Mouse (Mus musculus) heart, adult 2 months (tissue): ENCODE measurements at regions not wholly inside any gene's neighbourhood (a gene's known extent, or its start where the extent isn't known, plus 50 kb on each side); places are given as distances from the start of the nearest gene placed in this dataset.
"Not testable (repeated sequence)": the region's sequence is repeated elsewhere in the genome, so short reads cannot be mapped to it uniquely, and the experiment has no call there.

Source experiments
- DNase-seq, 2 experiments: peaks; one replicate each; pipeline ENCODE4 v3.0.0; 2021
- H3K27ac ChIP-seq: fragments of 200-600 bp; 2 replicates; pipeline ENCODE4 v1.8.1; 2022
- H3K27me3 ChIP-seq: fragments of 200-500 bp; 2 replicates; pipeline ENCODE4 v1.6.1; 2012; ENCODE audit warnings: mild to moderate bottlenecking, low read length, inconsistent platforms, mixed read lengths; ENCODE audit not compliant: control insufficient read depth, insufficient read depth
- H3K36me3 ChIP-seq: fragments of 200-500 bp; 2 replicates; pipeline ENCODE4 v1.6.1; 2012; ENCODE audit warnings: low read length, inconsistent platforms; ENCODE audit not compliant: control insufficient read depth, insufficient read depth
- H3K4me1 ChIP-seq: fragments of 200-500 bp; 2 replicates; pipeline ENCODE4 v1.6.1; 2011; ENCODE audit warnings: low read length; ENCODE audit not compliant: control insufficient read depth, insufficient read depth
- H3K4me3 ChIP-seq: fragments of 200-600 bp; 2 replicates; pipeline ENCODE4 v1.8.1; 2022
- H3K79me2 ChIP-seq: fragments of 200-500 bp; replicated peaks from 2 replicates; pipeline ENCODE4 v1.6.1; 2012; ENCODE audit warnings: mild to moderate bottlenecking, inconsistent platforms, low read length, moderate library complexity, mixed read lengths; ENCODE audit not compliant: control insufficient read depth, insufficient read depth
- H3K9ac ChIP-seq: fragments of 200-500 bp; 2 replicates; pipeline ENCODE4 v1.6.1; 2012; ENCODE audit warnings: low read depth, mild to moderate bottlenecking, control low read depth, inconsistent platforms, low read length, mixed read lengths
- CTCF ChIP-seq: fragments of 200-600 bp; IDR thresholded peaks from 2 replicates; pipeline ENCODE4 v1.8.1; 2022; ENCODE audit warnings: antibody characterized with exemption, mild to moderate bottlenecking, moderate library complexity
- EP300 ChIP-seq: fragments of 200-500 bp; IDR thresholded peaks from 2 replicates; pipeline ENCODE4 v1.6.1; 2011; ENCODE audit warnings: low read depth, low read length, control low read depth; ENCODE audit not compliant: insufficient read depth
- POLR2A ChIP-seq: fragments of 200-500 bp; IDR thresholded peaks from 2 replicates; pipeline ENCODE4 v1.6.1; 2011; ENCODE audit warnings: mild to moderate bottlenecking, low read depth, low read length, control low read depth; ENCODE audit not compliant: insufficient read depth
- WGBS: fragments of 180-500 bp; shearing (Covaris S2); methylation state at CpG from one replicate; pipeline ENCODE4 v1.1.7; 2018; 5-methylcytosine and 5-hydroxymethylcytosine counted together
- intact Hi-C: fragments of 180-260 bp; cut with DNase I; formaldehyde crosslinking; loops from one replicate; pipeline ENCODE4 v1.15.1; 2025

- H3K4me3 ChIP-seq, H3K36me3 ChIP-seq, H3K27ac ChIP-seq, intact Hi-C loops, H3K79me2 ChIP-seq, H3K27me3 ChIP-seq, H3K9ac ChIP-seq, H3K4me1 ChIP-seq, DNase-seq: not testable (repeated sequence)
Observed at GRCm38 (mm10) chr12:115298041-115298440, 749.5 kb upstream of the Zfp386 start.

GRCm38 (mm10) chr12:115311956-115312355 is 735.6 kb upstream of the Zfp386 start:
- DNase-seq, result no peak
- TF ChIP-seq CTCF (no peak), POLR2A (no peak), EP300 (no peak)
- no peak overlapping the region for H3K9ac ChIP-seq
- no peaks in the 10 kb centered on the region for H3K4me1 ChIP-seq
- H3K27ac ChIP-seq, result no peak overlapping the region
- no peaks in the 10 kb centered on the region for H3K36me3 ChIP-seq
- H3K79me2 ChIP-seq, result no peaks in the 10 kb centered on the region
- intact Hi-C loops, result no loop called here
- H3K27me3 ChIP-seq, result no peaks in the 10 kb centered on the region
- no peak overlapping the region for H3K4me3 ChIP-seq

- DNase-seq, H3K79me2 ChIP-seq, H3K27ac ChIP-seq, H3K9ac ChIP-seq, H3K4me3 ChIP-seq, intact Hi-C loops, H3K27me3 ChIP-seq, H3K4me1 ChIP-seq, H3K36me3 ChIP-seq: not testable (repeated sequence)
- WGBS, result 74% methylated on average over 1 of the region's 1 CpGs
Observed at GRCm38 (mm10) chr12:115312604-115313003, 734.9 kb upstream of the Zfp386 start.

GRCm38 (mm10) chr12:115320641-115321040 is 726.9 kb upstream of the Zfp386 start:
- intact Hi-C loops, H3K9ac ChIP-seq, H3K4me1 ChIP-seq, H3K79me2 ChIP-seq, H3K27me3 ChIP-seq, H3K4me3 ChIP-seq, H3K36me3 ChIP-seq, H3K27ac ChIP-seq, DNase-seq: not testable (repeated sequence)

- no peaks in the 10 kb centered on the region for H3K79me2 ChIP-seq
- H3K4me3 ChIP-seq, result no peak overlapping the region
- intact Hi-C loops, result no loop called here
- 31% methylated on average over 1 of the region's 1 CpGs for WGBS
- no peak overlapping the region for H3K27ac ChIP-seq
- no peak overlapping the region for H3K9ac ChIP-seq
- no peaks in the 10 kb centered on the region for H3K36me3 ChIP-seq
- H3K4me1 ChIP-seq, result no peaks in the 10 kb centered on the region
- no peak for TF ChIP-seq POLR2A
- TF ChIP-seq EP300, result no peak
- no peak for TF ChIP-seq CTCF
- no peak for DNase-seq
- no peaks in the 10 kb centered on the region for H3K27me3 ChIP-seq
Observed at GRCm38 (mm10) chr12:115328439-115328838, 719.1 kb upstream of the Zfp386 start.

GRCm38 (mm10) chr12:115334770-115335169 is 712.8 kb upstream of the Zfp386 start:
- H3K27me3 ChIP-seq, H3K27ac ChIP-seq, intact Hi-C loops, H3K9ac ChIP-seq, DNase-seq, H3K4me3 ChIP-seq, H3K4me1 ChIP-seq, H3K36me3 ChIP-seq, H3K79me2 ChIP-seq: not testable (repeated sequence)
- WGBS, result 65% methylated on average over 3 of the region's 3 CpGs

- no peaks in the 10 kb centered on the region for H3K36me3 ChIP-seq
- H3K9ac ChIP-seq, result no peak overlapping the region
- no peak overlapping the region for H3K27ac ChIP-seq
- TF ChIP-seq EP300, result no peak
- no peak for TF ChIP-seq CTCF
- TF ChIP-seq POLR2A, result no peak
- WGBS, result 76% methylated on average over 1 of the region's 1 CpGs
- H3K27me3 ChIP-seq, result no peaks in the 10 kb centered on the region
- no peaks in the 10 kb centered on the region for H3K79me2 ChIP-seq
- DNase-seq, result no peak
- no peak overlapping the region for H3K4me3 ChIP-seq
- H3K4me1 ChIP-seq, result no peaks in the 10 kb centered on the region
- intact Hi-C loops, result no loop called here
Observed at GRCm38 (mm10) chr12:115336594-115336993, 710.9 kb upstream of the Zfp386 start.

- 56% methylated on average over 5 of the region's 6 CpGs for WGBS
- H3K36me3 ChIP-seq, DNase-seq, intact Hi-C loops, H3K4me1 ChIP-seq, H3K79me2 ChIP-seq, H3K4me3 ChIP-seq, H3K27ac ChIP-seq, H3K9ac ChIP-seq, H3K27me3 ChIP-seq: not testable (repeated sequence)
Observed at GRCm38 (mm10) chr12:115346112-115346511, 701.4 kb upstream of the Zfp386 start.

- H3K79me2 ChIP-seq, H3K27me3 ChIP-seq, intact Hi-C loops, H3K36me3 ChIP-seq, DNase-seq, H3K4me1 ChIP-seq, H3K9ac ChIP-seq, H3K4me3 ChIP-seq, H3K27ac ChIP-seq: not testable (repeated sequence)
- 58% methylated on average over 2 of the region's 2 CpGs for WGBS
Observed at GRCm38 (mm10) chr12:115359050-115359449, 688.5 kb upstream of the Zfp386 start.

GRCm38 (mm10) chr12:115365628-115366027 is 681.9 kb upstream of the Zfp386 start:
- DNase-seq, H3K9ac ChIP-seq, H3K36me3 ChIP-seq, intact Hi-C loops, H3K27me3 ChIP-seq, H3K4me1 ChIP-seq, H3K79me2 ChIP-seq, H3K4me3 ChIP-seq, H3K27ac ChIP-seq: not testable (repeated sequence)
- 21% methylated on average over 1 of the region's 1 CpGs for WGBS
